Comparison of ENCODE assay signal across 12 mouse cellular contexts in the genomic region with DNA sequence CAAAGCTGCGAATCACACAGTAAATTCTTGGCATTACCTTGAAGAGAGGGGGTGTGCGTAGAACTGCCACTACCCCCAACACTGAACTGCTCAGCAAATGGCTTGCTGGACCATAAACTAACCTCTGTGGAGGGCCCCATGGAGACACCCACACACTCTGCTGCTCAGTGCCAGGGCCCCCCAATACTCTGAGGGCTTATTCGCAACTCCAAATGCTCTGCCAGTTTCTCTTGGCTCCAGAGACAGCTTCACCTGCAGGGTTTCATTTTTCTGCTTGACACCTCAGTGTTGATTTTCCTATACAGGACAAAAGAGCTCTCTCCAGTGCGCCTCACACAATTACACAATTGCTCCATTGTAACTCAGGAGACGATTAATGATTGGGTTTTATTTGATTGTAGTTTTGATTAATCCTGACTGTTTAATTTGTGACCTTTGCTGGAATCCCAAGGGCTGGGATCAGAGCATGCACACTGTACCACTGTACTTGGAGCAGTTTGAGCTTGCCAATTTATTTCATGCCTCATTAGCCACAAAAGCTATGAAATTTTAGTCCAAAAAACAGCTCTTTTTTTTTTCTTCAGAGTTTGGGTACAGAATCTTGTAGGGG.
DNase-seq lines count a peak whose midpoint lies in the region; ATAC-seq lines count a peak whose summit lies in the region.
"Had no signal": no experiment of that assay in that cellular context is flagged by ENCODE, and none has a peak within 500 bp of the region (broad histone marks: within the 10 kb centered on the region; RNA-seq: fewer than 3 reads in every experiment).

No protein-coding gene starts in this region.

- H3K9ac ChIP-seq in forebrain, embryonic 11.5 days (ENCODE audit: low read length) = no peak overlapping the region
- no peak overlapping the region for H3K9ac ChIP-seq in forebrain, embryonic 12.5 days
- no peak overlapping the region for H3K9ac ChIP-seq in midbrain, embryonic 15.5 days
- no peak overlapping the region for H3K9ac ChIP-seq in midbrain, embryonic 11.5 days (ENCODE audit: low read length)
- H3K9ac ChIP-seq: liver, embryonic 14.5 days; midbrain, embryonic 12.5 days had no signal

- H3K9me3 ChIP-seq in forebrain, embryonic 11.5 days (ENCODE audit: control insufficient read depth, low read length) = no peaks in the 10 kb centered on the region
- no peaks in the 10 kb centered on the region for H3K9me3 ChIP-seq in forebrain, embryonic 12.5 days
- no peaks in the 10 kb centered on the region for H3K9me3 ChIP-seq in midbrain, embryonic 15.5 days
- no peaks in the 10 kb centered on the region for H3K9me3 ChIP-seq in midbrain, embryonic 11.5 days (ENCODE audit: control insufficient read depth, low read length)
- H3K9me3 ChIP-seq: midbrain, embryonic 12.5 days had no signal

- 79% methylated on average over 5 of the region's 5 CpGs for WGBS in forebrain, embryonic 11.5 days
- 67% methylated on average over 5 of the region's 5 CpGs for WGBS in forebrain, embryonic 12.5 days
- WGBS in midbrain, embryonic 15.5 days = 67% methylated on average over 5 of the region's 5 CpGs
- 87% methylated on average over 5 of the region's 5 CpGs for WGBS in midbrain, embryonic 11.5 days

- no peak overlapping the region for H3K4me3 ChIP-seq in forebrain, embryonic 11.5 days (ENCODE audit: low read depth, low read length)
- no peak overlapping the region for H3K4me3 ChIP-seq in forebrain, embryonic 12.5 days (replicated peaks)
- no peak overlapping the region for H3K4me3 ChIP-seq in midbrain, embryonic 15.5 days
- H3K4me3 ChIP-seq in midbrain, embryonic 11.5 days (ENCODE audit: low read depth, low read length) = no peak overlapping the region
- H3K4me3 ChIP-seq: midbrain, embryonic 12.5 days had no signal

- 0 out of 2 replicates have a peak overlapping the region, but pooled peaks have one; percentile 18 for H3K27ac ChIP-seq in forebrain, embryonic 11.5 days (ENCODE audit: low read depth, low read length)
- no peak overlapping the region for H3K27ac ChIP-seq in forebrain, embryonic 12.5 days
- H3K27ac ChIP-seq in midbrain, embryonic 15.5 days = peak overlapping the region; percentile 58
- H3K27ac ChIP-seq in midbrain, embryonic 11.5 days (ENCODE audit: low read depth, low read length) = no peak overlapping the region
- H3K27ac ChIP-seq: liver, embryonic 14.5 days; midbrain, embryonic 12.5 days had no signal

- H3K4me1 ChIP-seq in forebrain, embryonic 11.5 days (replicated peaks; ENCODE audit: control insufficient read depth, insufficient read depth, low read length) = peaks cover 2% of the 10 kb centered on the region; the same call in 1 of the 2 replicates
- peaks cover 5% of the 10 kb centered on the region for H3K4me1 ChIP-seq in forebrain, embryonic 12.5 days
- no peaks in the 10 kb centered on the region for H3K4me1 ChIP-seq in midbrain, embryonic 15.5 days
- H3K4me1 ChIP-seq in midbrain, embryonic 11.5 days (ENCODE audit: control insufficient read depth, insufficient read depth, low read length) = no peaks in the 10 kb centered on the region

- no peaks in the 10 kb centered on the region for H3K27me3 ChIP-seq in forebrain, embryonic 11.5 days (ENCODE audit: control insufficient read depth, insufficient read depth, low read length)
- H3K27me3 ChIP-seq in forebrain, embryonic 12.5 days = no peaks in the 10 kb centered on the region
- H3K27me3 ChIP-seq in midbrain, embryonic 15.5 days (replicated peaks) = no peaks in the 10 kb centered on the region
- H3K27me3 ChIP-seq in midbrain, embryonic 11.5 days (ENCODE audit: control insufficient read depth, insufficient read depth, low read length) = no peaks in the 10 kb centered on the region
- H3K27me3 ChIP-seq: midbrain, embryonic 12.5 days had no signal

- H3K36me3 ChIP-seq in forebrain, embryonic 11.5 days (ENCODE audit: control insufficient read depth, insufficient read depth, low read length) = no peaks in the 10 kb centered on the region
- no peaks in the 10 kb centered on the region for H3K36me3 ChIP-seq in forebrain, embryonic 12.5 days (replicated peaks)
- 0 out of 2 replicates have a peak, but pooled peaks cover 4% of the 10 kb centered on the region for H3K36me3 ChIP-seq in midbrain, embryonic 15.5 days (replicated peaks)
- 0 out of 2 replicates have a peak, but pooled peaks cover 2% of the 10 kb centered on the region for H3K36me3 ChIP-seq in midbrain, embryonic 11.5 days (ENCODE audit: control insufficient read depth, insufficient read depth, low read length)
- H3K36me3 ChIP-seq: midbrain, embryonic 12.5 days had no signal

- DNase-seq in forebrain, embryonic 11.5 days (ENCODE audit: low spot score) = no peak
- no peak for DNase-seq in midbrain, embryonic 11.5 days (ENCODE audit: low spot score, missing footprints)
- peak; percentile 38 for DNase-seq in gonadal fat pad, adult 2 months (ENCODE audit: low read depth)
- peak; percentile 3 for DNase-seq in retina, embryonic 14.5 days (ENCODE audit: low spot score)
- DNase-seq in urinary bladder, postnatal 10 days (ENCODE audit: low spot score) = no peak
- DNase-seq in lung, postnatal 4 days = no peak
- DNase-seq: right cerebral cortex, adult 18-20 months had no signal

- no peak overlapping the region for H3K4me2 ChIP-seq in forebrain, embryonic 11.5 days (ENCODE audit: low read depth, low read length, severe bottlenecking)
- H3K4me2 ChIP-seq in forebrain, embryonic 12.5 days = no peak overlapping the region
- H3K4me2 ChIP-seq in midbrain, embryonic 15.5 days = no peak overlapping the region
- no peak overlapping the region for H3K4me2 ChIP-seq in midbrain, embryonic 11.5 days
- H3K4me2 ChIP-seq: midbrain, embryonic 12.5 days had no signal

- no peak for ATAC-seq in forebrain, embryonic 11.5 days (replicated peaks; ENCODE audit: low FRiP score)
- ATAC-seq in forebrain, embryonic 12.5 days (ENCODE audit: low FRiP score) = no peak
- no peak for ATAC-seq in midbrain, embryonic 15.5 days (replicated peaks)
- ATAC-seq in midbrain, embryonic 11.5 days (ENCODE audit: low FRiP score) = no peak
- ATAC-seq: intestine, embryonic 16.5 days had no signal

Comparison
In these comparisons a context has a peak if more than half of its experiments do, and no peak if none do; other contexts are left out.
1. H3K27ac ChIP-seq: peak in forebrain, embryonic 11.5 days (single experiment) and midbrain, embryonic 15.5 days (single experiment); none in forebrain, embryonic 12.5 days (single experiment) and midbrain, embryonic 11.5 days (single experiment).
2. DNase-seq: peak in gonadal fat pad, adult 2 months (single experiment) and retina, embryonic 14.5 days (single experiment); none in forebrain, embryonic 11.5 days (single experiment), midbrain, embryonic 11.5 days (single experiment), urinary bladder, postnatal 10 days (single experiment) and lung, postnatal 4 days (0 of 2).